Mouse (Mus musculus): Measurements from ENCODE around the gene H2-DMb1. TPM values are rescaled to one million over a fixed set of nuclear protein-coding genes. Genes with fewer than 3 reads are reported as not detected.
A peak's percentile ranks its signal among the peaks of the same experiment; 100 is the strongest.

The H2-DMb1 gene
- polyA plus RNA-seq (2016; fragmentation: Nextera tagmentation; extraction: Ambion mirVana) = 0.39 TPM in 1 of 2 replicates, not detected in the other

- no peak within 1 kb of the TSS for H3K4me3 ChIP-seq
- no peak for DNase-seq (ENCODE audit: low spot score)
- WGBS = 69% methylated on average over 4 of the region's 4 CpGs
- no peaks in the 10 kb centered on the region for H3K27me3 ChIP-seq (ENCODE audit: low read depth, poor library complexity, severe bottlenecking)
- no peak within 1 kb of the TSS for H3K27ac ChIP-seq (replicated peaks)
- no peaks in the 10 kb centered on the region for H3K4me1 ChIP-seq
- no peaks in the 10 kb centered on the region for H3K36me3 ChIP-seq
- no peaks in the 10 kb centered on the region for H3K9me3 ChIP-seq (replicated peaks)
Measured at GRCm38 (mm10) chr17:34152923-34153322, at the start of gene H2-DMb1. TSS of gene H2-DMb1 (plus strand) at chr17:34153072.

GRCm38 (mm10) chr17:34104804-34105203 lies 48.1 kb upstream of the H2-DMb1 start:
- H3K36me3 ChIP-seq = peaks cover 21% of the 10 kb centered on the region
- peaks cover 12% of the 10 kb centered on the region for H3K27me3 ChIP-seq (ENCODE audit: low read depth, poor library complexity, severe bottlenecking)
- H3K27ac ChIP-seq (replicated peaks) = no peak overlapping the region
- DNase-seq (ENCODE audit: low spot score) = no peak
- no peak overlapping the region for H3K4me3 ChIP-seq
- WGBS = 87% methylated on average over 9 of the region's 9 CpGs
- H3K4me1 ChIP-seq = peaks cover 7% of the 10 kb centered on the region; the same call in 1 of the 2 replicates
- H3K9me3 ChIP-seq (replicated peaks) = no peaks in the 10 kb centered on the region

GRCm38 (mm10) chr17:34106555-34106954 lies 46.3 kb upstream of the H2-DMb1 start:
- Histone ChIP-seq H3K9me3 (replicated peaks) (no peaks in the 10 kb centered on the region), H3K4me1 (peaks cover 6% of the 10 kb centered on the region; the same call in 1 of the 2 replicates)
- DNase-seq (ENCODE audit: low spot score) = no peak

GRCm38 (mm10) chr17:34107109-34107867 lies 45.6 kb upstream of the H2-DMb1 start:
- DNase-seq (ENCODE audit: low spot score) = no peak
- Histone ChIP-seq H3K4me3 (no peak overlapping the region), H3K4me1 (peaks cover 3% of the 10 kb centered on the region; the same call in 1 of the 2 replicates), H3K9me3 (replicated peaks) (no peaks in the 10 kb centered on the region), H3K27ac (replicated peaks) (no peak overlapping the region), H3K36me3 (peaks cover 46% of the 10 kb centered on the region), H3K27me3 (ENCODE audit: low read depth, poor library complexity, severe bottlenecking) (no peaks in the 10 kb centered on the region)
- WGBS = 85% methylated on average over 7 of the region's 7 CpGs

More at GRCm38 (mm10) chr17:34106555-34106954, 46.3 kb upstream of the H2-DMb1 start:
- Histone ChIP-seq H3K36me3 (peaks cover 38% of the 10 kb centered on the region), H3K27ac (replicated peaks) (no peak overlapping the region), H3K27me3 (ENCODE audit: low read depth, poor library complexity, severe bottlenecking) (no peaks in the 10 kb centered on the region), H3K4me3 (no peak overlapping the region)
- WGBS = 88% methylated on average over 7 of the region's 7 CpGs

- Histone ChIP-seq H3K27me3 (ENCODE audit: low read depth, poor library complexity, severe bottlenecking) (no peaks in the 10 kb centered on the region), H3K4me1 (peaks cover 3% of the 10 kb centered on the region; the same call in 1 of the 2 replicates), H3K4me3 (no peak overlapping the region), H3K9me3 (replicated peaks) (no peaks in the 10 kb centered on the region), H3K27ac (replicated peaks) (no peak overlapping the region), H3K36me3 (peaks cover 57% of the 10 kb centered on the region)
- 87% methylated on average over 5 of the region's 6 CpGs for WGBS
- no peak for DNase-seq (ENCODE audit: low spot score)
Measured at GRCm38 (mm10) chr17:34108460-34108859, 44.4 kb upstream of the H2-DMb1 start.

- H3K36me3 ChIP-seq = peaks cover 65% of the 10 kb centered on the region
- H3K4me1 ChIP-seq = peaks cover 3% of the 10 kb centered on the region; the same call in 1 of the 2 replicates
- no peak for DNase-seq (ENCODE audit: low spot score)
- 84% methylated on average over 14 of the region's 14 CpGs for WGBS
- H3K4me3 ChIP-seq = no peak overlapping the region
- no peak overlapping the region for H3K27ac ChIP-seq (replicated peaks)
- no peaks in the 10 kb centered on the region for H3K27me3 ChIP-seq (ENCODE audit: low read depth, poor library complexity, severe bottlenecking)
- no peaks in the 10 kb centered on the region for H3K9me3 ChIP-seq (replicated peaks)
Measured at GRCm38 (mm10) chr17:34109038-34109805, 43.6 kb upstream of the H2-DMb1 start.

- H3K36me3 ChIP-seq = peaks cover 71% of the 10 kb centered on the region
- no peak overlapping the region for H3K4me3 ChIP-seq
- DNase-seq (ENCODE audit: low spot score) = no peak
- H3K27me3 ChIP-seq (ENCODE audit: low read depth, poor library complexity, severe bottlenecking) = no peaks in the 10 kb centered on the region
- WGBS = 80% methylated on average over 3 of the region's 3 CpGs
- H3K27ac ChIP-seq (replicated peaks) = no peak overlapping the region
- H3K9me3 ChIP-seq (replicated peaks) = no peaks in the 10 kb centered on the region
- peaks cover 5% of the 10 kb centered on the region for H3K4me1 ChIP-seq
Measured at GRCm38 (mm10) chr17:34109806-34110195, 43.1 kb upstream of the H2-DMb1 start.

- Histone ChIP-seq H3K9me3 (replicated peaks) (no peaks in the 10 kb centered on the region), H3K4me1 (peaks cover 10% of the 10 kb centered on the region), H3K36me3 (peaks cover 76% of the 10 kb centered on the region), H3K27me3 (ENCODE audit: low read depth, poor library complexity, severe bottlenecking) (no peaks in the 10 kb centered on the region), H3K27ac (replicated peaks) (no peak overlapping the region), H3K4me3 (no peak overlapping the region)
- DNase-seq (ENCODE audit: low spot score) = no peak
- WGBS = 68% methylated on average over 8 of the region's 8 CpGs
Measured at GRCm38 (mm10) chr17:34110309-34110708, 42.6 kb upstream of the H2-DMb1 start.

- no peak for DNase-seq (ENCODE audit: low spot score)
- Histone ChIP-seq H3K4me3 (peak overlapping the region; percentile 16; the same call in 1 of the 2 replicates), H3K27me3 (ENCODE audit: low read depth, poor library complexity, severe bottlenecking) (no peaks in the 10 kb centered on the region), H3K9me3 (replicated peaks) (no peaks in the 10 kb centered on the region), H3K36me3 (peaks cover 100% of the 10 kb centered on the region), H3K27ac (replicated peaks) (no peak overlapping the region), H3K4me1 (peaks cover 34% of the 10 kb centered on the region)
- WGBS = 95% methylated on average over 7 of the region's 7 CpGs
Measured at GRCm38 (mm10) chr17:34114114-34114513, 38.8 kb upstream of the H2-DMb1 start.

GRCm38 (mm10) chr17:34116736-34117370 lies 36.0 kb upstream of the H2-DMb1 start:
- peaks cover 30% of the 10 kb centered on the region for H3K4me1 ChIP-seq
- H3K27ac ChIP-seq (replicated peaks) = no peak overlapping the region
- H3K36me3 ChIP-seq = peaks cover 75% of the 10 kb centered on the region
- peak overlapping the region; percentile 99 for H3K4me3 ChIP-seq
- DNase-seq (ENCODE audit: low spot score) = no peak
- no peaks in the 10 kb centered on the region for H3K9me3 ChIP-seq (replicated peaks)
- 52% methylated on average over 7 of the region's 7 CpGs for WGBS
- no peaks in the 10 kb centered on the region for H3K27me3 ChIP-seq (ENCODE audit: low read depth, poor library complexity, severe bottlenecking)

- Histone ChIP-seq H3K27ac (replicated peaks) (peak overlapping the region; percentile 99), H3K36me3 (peaks cover 68% of the 10 kb centered on the region), H3K9me3 (replicated peaks) (no peaks in the 10 kb centered on the region), H3K27me3 (ENCODE audit: low read depth, poor library complexity, severe bottlenecking) (no peaks in the 10 kb centered on the region), H3K4me3 (peak overlapping the region; percentile 99), H3K4me1 (peaks cover 33% of the 10 kb centered on the region)
- DNase-seq (ENCODE audit: low spot score) = no peak
- WGBS = 2% methylated on average over 5 of the region's 5 CpGs
Measured at GRCm38 (mm10) chr17:34117421-34118112, 35.3 kb upstream of the H2-DMb1 start.
